Mouse (Mus musculus) G1E (cell line): Measurements from ENCODE around the gene Tob1.

ENCODE experiments used
- CTCF ChIP-seq: IDR thresholded peaks from 2 replicates; pipeline ENCODE4 v1.5.1; 2012; ENCODE audit warnings: low read depth, low read length, inconsistent platforms, mixed read lengths
- GATA1 ChIP-seq: IDR thresholded peaks from 2 replicates; pipeline ENCODE4 v1.6.1; 2012; ENCODE audit warnings: borderline replicate concordance, low read length, inconsistent platforms, mixed read lengths
- GATA2 ChIP-seq: IDR thresholded peaks from 2 replicates; pipeline ENCODE4 v1.6.1; 2012; ENCODE audit warnings: low read depth, low read length, inconsistent platforms, borderline replicate concordance
- POLR2AphosphoS5 ChIP-seq: IDR thresholded peaks from 2 replicates; pipeline ENCODE4 v1.6.1; 2012; ENCODE audit warnings: low read depth, low read length, inconsistent platforms; ENCODE audit not compliant: insufficient replicate concordance
- TAL1 ChIP-seq: conservative IDR thresholded peaks from 2 replicates; pipeline ENCODE4 v1.6.1; 2012; ENCODE audit warnings: low read depth, low read length, inconsistent platforms, mixed read lengths

DNA sequence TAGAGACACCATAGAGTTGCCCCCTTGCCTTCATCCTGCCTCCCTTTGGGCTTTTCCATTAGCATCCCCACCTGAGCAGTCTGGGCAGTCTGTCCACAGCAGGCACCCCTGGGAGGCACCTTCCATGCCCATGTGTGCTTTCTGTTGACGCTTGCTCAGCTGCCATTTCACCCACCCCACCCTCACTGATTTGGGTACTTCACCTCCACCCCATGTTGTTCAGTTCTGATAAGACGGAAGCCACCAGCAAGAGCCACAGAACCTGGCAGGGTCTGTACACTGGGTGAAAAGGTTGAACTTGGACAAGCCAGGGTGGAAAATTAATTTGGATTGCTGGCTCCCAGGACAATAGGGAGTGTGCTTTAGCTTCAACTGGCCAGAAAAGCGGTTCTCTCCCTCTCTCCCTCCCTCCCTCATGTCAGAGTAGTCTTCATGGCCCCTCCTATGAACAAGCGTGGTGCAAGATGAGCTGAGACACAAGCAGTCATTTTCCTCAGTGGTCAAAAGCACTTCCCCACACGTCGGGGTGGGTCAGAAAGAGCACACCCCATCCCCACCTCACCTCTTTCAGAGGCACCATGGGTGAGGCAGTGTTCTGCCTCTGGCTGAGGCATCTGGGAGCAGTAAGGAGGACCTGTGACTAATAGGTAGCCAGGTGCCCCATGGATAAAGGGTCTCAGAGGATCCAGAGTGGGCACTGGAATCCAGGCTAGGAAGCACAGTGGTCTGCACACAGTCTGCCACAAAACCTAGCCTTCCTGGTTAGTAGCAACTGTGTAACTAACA is 50.5 kb downstream of the Tob1 start:
- no peak for TF ChIP-seq POLR2AphosphoS5
- no peak for TF ChIP-seq GATA1
- no peak for TF ChIP-seq CTCF
- TF ChIP-seq TAL1: no peak
- TF ChIP-seq GATA2: no peak
